Mouse (Mus musculus): ENCODE data around the gene Tbc1d17.

DNA sequence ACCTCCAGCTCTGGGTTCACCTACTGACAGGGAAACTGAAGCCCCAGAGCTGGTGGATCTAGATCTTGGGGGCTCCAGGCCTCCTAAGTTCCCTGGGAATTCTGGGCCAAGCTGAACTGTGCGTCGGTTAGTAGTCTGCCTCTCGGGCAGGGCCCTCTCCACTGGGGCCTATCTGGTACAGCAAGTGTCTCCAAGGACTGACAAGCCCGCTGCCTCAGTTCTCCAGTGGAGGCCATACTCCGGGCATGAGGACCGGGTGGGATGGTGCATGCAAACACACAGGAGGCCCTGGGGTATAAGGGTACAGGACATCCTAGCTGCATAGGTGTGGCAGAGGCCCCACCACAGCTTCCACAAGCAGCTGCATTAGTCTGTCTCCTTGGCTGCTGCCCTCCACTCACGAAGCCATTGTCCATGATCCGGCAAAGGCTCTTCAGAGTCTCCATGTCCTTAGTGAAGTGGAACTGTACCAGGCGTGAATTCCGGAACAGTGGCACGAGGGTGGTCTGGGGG lies 15.2 kb upstream of the Tbc1d17 start:
- TF ChIP-seq EP300 (IDR thresholded peaks at IDR 0.05; ENCODE audit: insufficient read depth, low read depth, low read length) (no peak), POLR2A (IDR thresholded peaks at IDR 0.05; ENCODE audit: insufficient read depth, low read length) (no peak), CTCF (IDR thresholded peaks at IDR 0.05; ENCODE audit: low read depth, low read length) (no peak)
